Mouse (Mus musculus) thymus, adult 2 months (tissue): ENCODE measurements around the gene Srgap1.

Source experiments
- CTCF ChIP-seq: fragments of 200-500 bp; IDR thresholded peaks from 2 replicates; pipeline ENCODE4 v1.5.1; 2012; ENCODE audit warnings: mild to moderate bottlenecking, control low read depth, low read length, moderate library complexity, borderline replicate concordance; ENCODE audit not compliant: control insufficient read depth, poor library complexity, insufficient read depth; ENCODE audit errors: extremely low read depth
- POLR2A ChIP-seq: fragments of 200-500 bp; IDR thresholded peaks from 2 replicates; pipeline ENCODE4 v1.6.1; 2012; ENCODE audit warnings: mild to moderate bottlenecking, low read length, control low read depth, moderate library complexity; ENCODE audit not compliant: control insufficient read depth, poor library complexity, insufficient read depth; ENCODE audit errors: extremely low read depth

DNA sequence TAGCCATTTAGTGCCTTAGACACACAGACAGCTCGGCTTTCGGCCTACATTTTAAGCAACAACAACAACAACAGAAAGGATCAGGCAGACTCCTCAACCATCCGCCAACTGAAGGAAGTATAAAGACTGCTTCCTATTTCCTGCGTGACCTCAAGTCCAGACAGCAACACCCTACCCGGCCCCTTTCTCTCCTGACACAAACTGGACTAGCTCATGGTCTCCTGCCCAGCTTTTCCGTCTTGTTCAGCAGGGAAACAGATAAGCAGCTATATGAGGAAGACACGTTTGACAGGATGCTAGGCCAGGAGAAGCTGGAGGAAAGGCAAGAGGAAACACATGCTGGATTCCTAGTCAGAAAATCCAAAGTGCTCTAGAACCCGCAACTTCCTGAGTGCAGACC is 75.5 kb downstream of the Srgap1 start:
- TF ChIP-seq CTCF (no peak), POLR2A (no peak)
